Mouse (Mus musculus) heart, embryonic 12.5 days (tissue): ENCODE measurements around the gene Vmn1r171. TPM values are rescaled to one million over a fixed set of nuclear protein-coding genes. Genes with fewer than 3 reads are reported as not detected.
"Not testable (repeated sequence)": the region's sequence is repeated elsewhere in the genome, so short reads cannot be mapped to it uniquely, and the experiment has no call there.

Experiments
- ATAC-seq: fragments of 200-750 bp; cut with Nextera tagmentation; 2 replicates; pipeline ENCODE4 v1.8.0; 2017; ENCODE audit warnings: moderate TSS enrichment, moderate library complexity; ENCODE audit not compliant: insufficient number of reproducible peaks, low FRiP score
- H3K27ac ChIP-seq: fragments of 300-500 bp; sonication (generic); 2 replicates; pipeline ENCODE4 v1.5.1; 2016; ENCODE audit warnings: mild to moderate bottlenecking, moderate library complexity; ENCODE audit not compliant: poor library complexity, severe bottlenecking
- H3K27me3 ChIP-seq: fragments of 300-500 bp; sonication (generic); replicated peaks from 2 replicates; pipeline ENCODE4 v1.6.1; 2016; ENCODE audit warnings: mild to moderate bottlenecking, moderate library complexity
- H3K36me3 ChIP-seq: fragments of 300-500 bp; sonication (generic); 2 replicates; pipeline ENCODE4 v1.6.1; 2016; ENCODE audit warnings: mild to moderate bottlenecking, moderate library complexity
- H3K4me1 ChIP-seq: fragments of 300-500 bp; sonication (generic); replicated peaks from 2 replicates; pipeline ENCODE4 v1.6.1; 2016; ENCODE audit warnings: mild to moderate bottlenecking
- H3K4me2 ChIP-seq: fragments of 300-500 bp; sonication (generic); 2 replicates; pipeline ENCODE4 v1.6.1; 2016; ENCODE audit warnings: mild to moderate bottlenecking, moderate library complexity
- H3K4me3 ChIP-seq: fragments of 300-500 bp; sonication (generic); 2 replicates; pipeline ENCODE4 v1.5.1; 2016; ENCODE audit warnings: mild to moderate bottlenecking
- H3K9ac ChIP-seq: fragments of 300-500 bp; sonication (generic); 2 replicates; pipeline ENCODE4 v1.6.1; 2016; ENCODE audit warnings: mild to moderate bottlenecking, moderate library complexity
- H3K9me3 ChIP-seq: fragments of 300-500 bp; sonication (generic); replicated peaks from 2 replicates; pipeline ENCODE4 v1.6.1; 2016; ENCODE audit warnings: mild to moderate bottlenecking, moderate library complexity
- WGBS: fragments of 180-500 bp; shearing (Covaris S2); methylation state at CpG from one replicate; pipeline ENCODE4 v1.1.7; 2016; 5-methylcytosine and 5-hydroxymethylcytosine counted together
- polyA plus RNA-seq: library from polyadenylated mRNA; unstranded; fragments of >200 nt; fragmentation: Nextera tagmentation; extraction: Ambion mirVana; gene quantifications from 2 replicates; pipeline ENCODE4 v1.2.1, GENCODE M21; 2016

The Vmn1r171 gene
- not detected in 2 replicates for polyA plus RNA-seq

GRCm38 (mm10) chr7:23630422-23630821 is at the start of gene Vmn1r171:
Gene Vmn1r171, plus strand, starts transcription at chr7:23630722.
- Histone ChIP-seq H3K4me3 (no peak within 1 kb of the TSS), H3K36me3 (no peaks in the 10 kb centered on the region), H3K9me3 (peaks cover 8% of the 10 kb centered on the region), H3K4me1 (no peaks in the 10 kb centered on the region), H3K27ac (no peak within 1 kb of the TSS), H3K4me2 (no peak within 1 kb of the TSS), H3K27me3 (no peaks in the 10 kb centered on the region), H3K9ac (no peak within 1 kb of the TSS)
- ATAC-seq: no peak

GRCm38 (mm10) chr7:23605875-23606274 is 24.6 kb upstream of the Vmn1r171 start, which contains the start of gene Vmn1r170:
Gene Vmn1r170, plus strand, starts transcription at chr7:23606175.
- H3K4me2 ChIP-seq, H3K4me3 ChIP-seq, H3K27ac ChIP-seq, ATAC-seq, H3K4me1 ChIP-seq, H3K9ac ChIP-seq, H3K36me3 ChIP-seq, H3K27me3 ChIP-seq, H3K9me3 ChIP-seq: not testable (repeated sequence)
- WGBS: 28% methylated on average over 1 of the region's 1 CpGs

- H3K9ac ChIP-seq: no peak within 1 kb of the TSS
- H3K4me2 ChIP-seq: no peak within 1 kb of the TSS
- 48% methylated on average over 2 of the region's 2 CpGs for WGBS
- no peaks in the 10 kb centered on the region for H3K36me3 ChIP-seq
- H3K27me3 ChIP-seq: no peaks in the 10 kb centered on the region
- H3K4me3 ChIP-seq: no peak within 1 kb of the TSS
- ATAC-seq: no peak
- H3K9me3 ChIP-seq: peaks cover 3% of the 10 kb centered on the region
- no peak within 1 kb of the TSS for H3K27ac ChIP-seq
- H3K4me1 ChIP-seq: no peaks in the 10 kb centered on the region
Measured at GRCm38 (mm10) chr7:23658016-23658415, 27.5 kb downstream of the Vmn1r171 start, which contains the start of gene Vmn1r172. Gene Vmn1r172, plus strand, starts transcription at chr7:23658316.

Other genes with a start within 250 kb of the Vmn1r171 start
- not detected in 2 replicates for gene Nlrp5, start 244.8 kb upstream of the Vmn1r171 start, polyA plus RNA-seq
- not detected in 2 replicates for gene Vmn1r167, start 123.5 kb upstream of the Vmn1r171 start, polyA plus RNA-seq
- gene Vmn1r168, start 91.0 kb upstream of the Vmn1r171 start, polyA plus RNA-seq: not detected in 2 replicates
- gene Vmn1r169, start 55.2 kb upstream of the Vmn1r171 start, polyA plus RNA-seq: not detected in 2 replicates
- gene Vmn1r170, start 24.5 kb upstream of the Vmn1r171 start, polyA plus RNA-seq: not detected in 2 replicates
- not detected in 2 replicates for gene Vmn1r172, start 27.6 kb downstream of the Vmn1r171 start, polyA plus RNA-seq
- gene Vmn1r173, start 70.0 kb downstream of the Vmn1r171 start, polyA plus RNA-seq: not detected in 2 replicates
- not detected in 2 replicates for gene Vmn1r174, start 121.5 kb downstream of the Vmn1r171 start, polyA plus RNA-seq
- not detected in 2 replicates for gene Vmn1r175, start 179.9 kb downstream of the Vmn1r171 start, polyA plus RNA-seq
- gene Vmn1r176, start 206.7 kb downstream of the Vmn1r171 start, polyA plus RNA-seq: not detected in 2 replicates
- not detected in 2 replicates for gene Vmn1r177, start 235.7 kb downstream of the Vmn1r171 start, polyA plus RNA-seq